Mouse (Mus musculus) cerebellum, postnatal 25 days (tissue): ENCODE data around the gene Aplf.

Source experiments
- DNase-seq, 2 experiments: peaks; one replicate each; pipeline ENCODE4 v3.0.0; 2021; ENCODE audit warnings: mixed read lengths in 2 of 2

Aplf gene

GRCm38 (mm10) chr6:87621281-87621680 lies 50.7 kb downstream of the Aplf start:
- DNase-seq = peak; percentile 38 to 58

- no peak for DNase-seq
Measured at GRCm38 (mm10) chr6:87618021-87618420, 54.0 kb downstream of the Aplf start.

GRCm38 (mm10) chr6:87615696-87616083 lies 56.3 kb downstream of the Aplf start:
- DNase-seq = no peak

- DNase-seq = peak; percentile 38 to 69
Measured at GRCm38 (mm10) chr6:87614794-87615695, 56.9 kb downstream of the Aplf start.

- no peak for DNase-seq
Measured at GRCm38 (mm10) chr6:87599825-87600224, 72.2 kb downstream of the Aplf start.

- peak; percentile 22 to 32 for DNase-seq
Measured at GRCm38 (mm10) chr6:87597116-87597833, 74.7 kb downstream of the Aplf start.

GRCm38 (mm10) chr6:87594188-87594587 lies 77.8 kb downstream of the Aplf start:
- DNase-seq = no peak

- peak; percentile 30 to 53 for DNase-seq
Measured at GRCm38 (mm10) chr6:87590394-87591281, 81.4 kb downstream of the Aplf start, which contains the start of gene Prokr1. Gene Prokr1 (minus strand): TSS chr6:87590743.

GRCm38 (mm10) chr6:87589718-87590393 lies 82.1 kb downstream of the Aplf start:
- DNase-seq = no peak

- no peak for DNase-seq
Measured at GRCm38 (mm10) chr6:87583991-87584390, 88.0 kb downstream of the Aplf start.

- no peak for DNase-seq
Measured at GRCm38 (mm10) chr6:87583183-87583611, 88.8 kb downstream of the Aplf start.

- DNase-seq = no peak
Measured at GRCm38 (mm10) chr6:87582456-87582855, 89.5 kb downstream of the Aplf start.

- no peak for DNase-seq
Measured at GRCm38 (mm10) chr6:87581581-87581980, 90.4 kb downstream of the Aplf start.

GRCm38 (mm10) chr6:87581071-87581470 lies 90.9 kb downstream of the Aplf start:
- DNase-seq = no peak
